In genomic region chr3:109401527-109401926, GRCm38 (mm10) we compare ENCODE assay signal across 28 mouse cellular contexts.
DNase-seq lines count a peak whose midpoint lies in the region; ATAC-seq lines count a peak whose summit lies in the region.
"Had no signal": no experiment of that assay in that cellular context is flagged by ENCODE, and none has a peak within 500 bp of the region (broad histone marks: within the 10 kb centered on the region; RNA-seq: fewer than 3 reads in every experiment).

No protein-coding gene starts in this region.

- DNase-seq in limb, embryonic 11.5 days (ENCODE audit: low spot score): no peak
- DNase-seq in limb, embryonic 10.5 days (ENCODE audit: low spot score): no peak
- DNase-seq in natural killer cell, adult 2 months (ENCODE audit: low spot score in 2 of 2): no peak
- no peak for DNase-seq in cerebellum, postnatal 4 days (ENCODE audit: low spot score in 2 of 2)
- DNase-seq: adrenal gland, adult 8-10 months; adrenal gland, postnatal 25 days; B cell, adult 2 months; cerebellum, adult 11-12 months; cerebellum, adult 8-10 months; cerebellum, postnatal 10 days; cerebellum, postnatal 36 days; gastrocnemius, adult 2 months; gastrocnemius, postnatal 14 days; heart, adult 2 months; heart, postnatal 14 days; heart, postnatal 4 days had no signal

- no peak overlapping the region for H3K9ac ChIP-seq in limb, embryonic 11.5 days (ENCODE audit: low read length)
- no peak overlapping the region for H3K9ac ChIP-seq in limb, embryonic 12.5 days (replicated peaks)
- no peak overlapping the region for H3K9ac ChIP-seq in midbrain, embryonic 15.5 days
- H3K9ac ChIP-seq: forebrain, embryonic 13.5 days; heart, embryonic 13.5 days had no signal

- H3K36me3 ChIP-seq in limb, embryonic 11.5 days (ENCODE audit: control insufficient read depth, insufficient read depth, low read length): no peaks in the 10 kb centered on the region
- no peaks in the 10 kb centered on the region for H3K36me3 ChIP-seq in limb, embryonic 10.5 days
- H3K36me3 ChIP-seq in limb, embryonic 12.5 days: no peaks in the 10 kb centered on the region
- no peaks in the 10 kb centered on the region for H3K36me3 ChIP-seq in midbrain, embryonic 15.5 days (replicated peaks)
- H3K36me3 ChIP-seq: forebrain, embryonic 10.5 days; G1E; heart, embryonic 10.5 days; heart, embryonic 13.5 days had no signal

- ATAC-seq in limb, embryonic 11.5 days (ENCODE audit: insufficient number of reproducible peaks, low FRiP score, low TSS enrichment, low read depth): 0 out of 2 replicates have a peak, but pooled peaks have one; percentile 26
- 0 out of 2 replicates have a peak, but pooled peaks have one; percentile 31 for ATAC-seq in limb, embryonic 12.5 days (ENCODE audit: insufficient number of reproducible peaks, insufficient read depth, low FRiP score, low TSS enrichment, low read depth)
- peak; percentile 60 for ATAC-seq in megakaryocyte, adult 5-6 weeks (ENCODE audit: poor library complexity, severe bottlenecking)
- no peak for ATAC-seq in midbrain, embryonic 15.5 days (replicated peaks)
- ATAC-seq: forebrain, embryonic 13.5 days; forebrain, embryonic 16.5 days; hindbrain, embryonic 16.5 days; Patski had no signal

- no peak overlapping the region for H3K27ac ChIP-seq in limb, embryonic 11.5 days (replicated peaks; ENCODE audit: low read depth, low read length)
- H3K27ac ChIP-seq in limb, embryonic 10.5 days: no peak overlapping the region
- 0 out of 2 replicates have a peak overlapping the region, but pooled peaks have one; percentile 12 for H3K27ac ChIP-seq in limb, embryonic 12.5 days
- no peak overlapping the region for H3K27ac ChIP-seq in midbrain, embryonic 15.5 days
- H3K27ac ChIP-seq: forebrain, embryonic 10.5 days; forebrain, embryonic 13.5 days; gastrocnemius, adult 2 months; heart, adult 2 months; heart, embryonic 10.5 days; heart, embryonic 13.5 days had no signal

- H3K4me1 ChIP-seq in limb, embryonic 11.5 days (ENCODE audit: control insufficient read depth, insufficient read depth, low read length): no peaks in the 10 kb centered on the region
- 0 out of 2 replicates have a peak, but pooled peaks cover 6% of the 10 kb centered on the region for H3K4me1 ChIP-seq in limb, embryonic 10.5 days
- peaks cover 10% of the 10 kb centered on the region; the same call in 1 of the 2 replicates for H3K4me1 ChIP-seq in limb, embryonic 12.5 days (replicated peaks)
- no peaks in the 10 kb centered on the region for H3K4me1 ChIP-seq in midbrain, embryonic 15.5 days
- H3K4me1 ChIP-seq: forebrain, embryonic 10.5 days; forebrain, embryonic 13.5 days; heart, embryonic 10.5 days had no signal

- WGBS in limb, embryonic 11.5 days: 52% methylated on average over 5 of the region's 5 CpGs
- WGBS in limb, embryonic 10.5 days: 73% methylated on average over 5 of the region's 5 CpGs
- WGBS in limb, embryonic 12.5 days: 51% methylated on average over 5 of the region's 5 CpGs
- 90% methylated on average over 5 of the region's 5 CpGs for WGBS in midbrain, embryonic 15.5 days

- no peaks in the 10 kb centered on the region for H3K27me3 ChIP-seq in limb, embryonic 11.5 days (ENCODE audit: control insufficient read depth, insufficient read depth, low read length)
- H3K27me3 ChIP-seq in limb, embryonic 10.5 days (ENCODE audit: low read depth, poor library complexity, severe bottlenecking): no peaks in the 10 kb centered on the region
- no peaks in the 10 kb centered on the region for H3K27me3 ChIP-seq in limb, embryonic 12.5 days
- H3K27me3 ChIP-seq in midbrain, embryonic 15.5 days (replicated peaks): no peaks in the 10 kb centered on the region
- H3K27me3 ChIP-seq: CH12.LX; forebrain, embryonic 13.5 days; heart, embryonic 13.5 days; Patski had no signal

- H3K4me3 ChIP-seq in limb, embryonic 11.5 days (ENCODE audit: low read depth, low read length): no peak overlapping the region
- no peak overlapping the region for H3K4me3 ChIP-seq in limb, embryonic 10.5 days
- H3K4me3 ChIP-seq in limb, embryonic 12.5 days (replicated peaks): no peak overlapping the region
- H3K4me3 ChIP-seq in midbrain, embryonic 15.5 days: no peak overlapping the region
- H3K4me3 ChIP-seq: forebrain, embryonic 10.5 days; forebrain, embryonic 13.5 days; gastrocnemius, adult 2 months; heart, adult 2 months; heart, embryonic 10.5 days; heart, embryonic 13.5 days had no signal

- no peaks in the 10 kb centered on the region for H3K9me3 ChIP-seq in limb, embryonic 11.5 days (ENCODE audit: control insufficient read depth, low read length)
- H3K9me3 ChIP-seq in limb, embryonic 10.5 days (replicated peaks): no peaks in the 10 kb centered on the region
- no peaks in the 10 kb centered on the region for H3K9me3 ChIP-seq in limb, embryonic 12.5 days
- no peaks in the 10 kb centered on the region for H3K9me3 ChIP-seq in midbrain, embryonic 15.5 days
- H3K9me3 ChIP-seq: forebrain, embryonic 10.5 days; forebrain, embryonic 13.5 days; heart, embryonic 10.5 days; heart, embryonic 13.5 days had no signal

- no peak overlapping the region for H3K4me2 ChIP-seq in limb, embryonic 11.5 days (ENCODE audit: low read depth, severe bottlenecking)
- H3K4me2 ChIP-seq in limb, embryonic 12.5 days: no peak overlapping the region
- H3K4me2 ChIP-seq in midbrain, embryonic 15.5 days: no peak overlapping the region
- H3K4me2 ChIP-seq: forebrain, embryonic 13.5 days; heart, embryonic 13.5 days had no signal
